Mouse (Mus musculus) small intestine, adult 2 months (tissue): ENCODE measurements at regions not wholly inside any gene's neighbourhood (a gene's known extent, or its start where the extent isn't known, plus 50 kb on each side); places are given as distances from the start of the nearest gene placed in this dataset.

Experiments
- H3K27ac ChIP-seq: fragments of 200-500 bp; 2 replicates; pipeline ENCODE4 v1.5.1; 2012; ENCODE audit warnings: low read depth, low read length, control low read depth, inconsistent platforms; ENCODE audit not compliant: insufficient read depth
- H3K27me3 ChIP-seq: fragments of 200-500 bp; 2 replicates; pipeline ENCODE4 v1.6.1; 2012; ENCODE audit warnings: mild to moderate bottlenecking, moderate library complexity, low read length, inconsistent platforms; ENCODE audit not compliant: control insufficient read depth, insufficient read depth
- H3K36me3 ChIP-seq: fragments of 200-500 bp; 2 replicates; pipeline ENCODE4 v1.6.1; 2012; ENCODE audit warnings: mild to moderate bottlenecking, low read length, control low read depth, inconsistent platforms; ENCODE audit not compliant: control insufficient read depth, insufficient read depth
- H3K4me1 ChIP-seq: fragments of 200-500 bp; 2 replicates; pipeline ENCODE4 v1.6.1; 2012; ENCODE audit warnings: low read length, inconsistent platforms, mixed read lengths; ENCODE audit not compliant: control insufficient read depth, insufficient read depth, insufficient read length
- H3K4me3 ChIP-seq: fragments of 200-500 bp; 2 replicates; pipeline ENCODE4 v1.5.1; 2012; ENCODE audit warnings: low read depth, mild to moderate bottlenecking, control low read depth, inconsistent platforms, low read length, moderate library complexity
- CTCF ChIP-seq: fragments of 200-500 bp; IDR thresholded peaks from 2 replicates; pipeline ENCODE4 v1.5.1; 2012; ENCODE audit warnings: low read depth, mild to moderate bottlenecking, control low read depth, inconsistent platforms, low read length, moderate library complexity, mixed read lengths; ENCODE audit not compliant: insufficient replicate concordance, insufficient read length; ENCODE audit errors: extremely low read depth
- POLR2A ChIP-seq: fragments of 200-500 bp; IDR thresholded peaks from 2 replicates; pipeline ENCODE4 v1.6.1; 2012; ENCODE audit warnings: low read depth, mild to moderate bottlenecking, control low read depth, inconsistent platforms, low read length, moderate library complexity
- WGBS: fragments of 180-500 bp; shearing (Covaris S2); methylation state at CpG from one replicate; pipeline ENCODE4 v1.1.7; 2018; 5-methylcytosine and 5-hydroxymethylcytosine counted together

GRCm38 (mm10) chr2:48733936-48734335, 80.0 kb upstream of the Acvr2a start:
- Histone ChIP-seq H3K4me3 (no peak overlapping the region), H3K27me3 (no peaks in the 10 kb centered on the region), H3K4me1 (no peaks in the 10 kb centered on the region), H3K27ac (no peak overlapping the region), H3K36me3 (no peaks in the 10 kb centered on the region)
- 82% methylated on average over 1 of the region's 1 CpGs for WGBS
- TF ChIP-seq CTCF, result no peak
- no peak for TF ChIP-seq POLR2A

DNA sequence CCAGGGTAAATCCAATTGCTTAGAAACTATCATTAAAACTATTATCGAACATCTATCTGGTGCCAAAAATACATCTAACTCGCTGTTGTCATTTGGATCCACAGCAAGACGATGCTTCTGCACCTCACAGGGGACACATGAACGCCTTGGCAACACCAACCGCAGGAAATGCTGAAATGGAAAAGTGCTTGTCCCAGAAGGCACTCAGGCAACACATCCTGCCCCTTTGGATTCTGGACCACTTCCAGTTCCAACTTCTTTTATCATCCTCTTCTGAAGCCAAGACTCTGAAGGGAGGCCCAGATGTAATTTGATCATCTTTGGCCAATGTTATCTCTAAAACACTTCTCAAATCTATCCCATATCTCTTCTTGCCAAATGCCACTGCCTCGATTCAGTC, 79.4 kb upstream of the Acvr2a start:
- Histone ChIP-seq H3K4me3 (no peak overlapping the region), H3K4me1 (no peaks in the 10 kb centered on the region), H3K27ac (no peak overlapping the region), H3K36me3 (no peaks in the 10 kb centered on the region), H3K27me3 (no peaks in the 10 kb centered on the region)
- TF ChIP-seq CTCF, result no peak
- no peak for TF ChIP-seq POLR2A
- 75% methylated on average over 6 of the region's 6 CpGs for WGBS

DNA sequence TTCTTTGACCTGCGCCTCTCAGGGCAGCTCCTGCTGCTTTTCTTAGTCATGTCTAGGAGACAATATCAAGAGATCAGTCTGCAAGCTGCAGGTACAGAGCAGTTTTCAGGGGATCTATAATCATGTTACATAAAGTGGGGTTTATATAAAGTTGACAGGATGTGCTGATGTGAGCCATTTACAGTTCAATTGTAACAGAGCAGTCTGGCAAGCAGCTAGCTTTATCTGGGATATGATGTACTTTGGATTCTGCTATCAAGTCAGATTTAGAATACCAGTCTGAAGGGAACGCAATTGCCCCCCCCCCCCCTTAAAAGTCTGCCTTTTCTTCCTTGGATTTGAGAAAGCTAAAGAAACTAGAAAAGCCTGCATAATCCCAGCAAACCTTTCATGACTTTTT, 77.6 kb upstream of the Acvr2a start:
- Histone ChIP-seq H3K27me3 (no peaks in the 10 kb centered on the region), H3K4me1 (no peaks in the 10 kb centered on the region), H3K27ac (no peak overlapping the region), H3K36me3 (no peaks in the 10 kb centered on the region), H3K4me3 (no peak overlapping the region)
- 54% methylated on average over 2 of the region's 2 CpGs for WGBS
- TF ChIP-seq POLR2A, result no peak
- no peak for TF ChIP-seq CTCF
